Mouse (Mus musculus): ENCODE measurements around the gene Sel1l3. TPM values are rescaled to one million over a fixed set of nuclear protein-coding genes. Genes with fewer than 3 reads are reported as not detected.

The Sel1l3 gene
- 0.14 and 0.18 TPM in 2 replicates for polyA plus RNA-seq (2015; fragmentation: Nextera tagmentation; extraction: Ambion mirVana)

DNA sequence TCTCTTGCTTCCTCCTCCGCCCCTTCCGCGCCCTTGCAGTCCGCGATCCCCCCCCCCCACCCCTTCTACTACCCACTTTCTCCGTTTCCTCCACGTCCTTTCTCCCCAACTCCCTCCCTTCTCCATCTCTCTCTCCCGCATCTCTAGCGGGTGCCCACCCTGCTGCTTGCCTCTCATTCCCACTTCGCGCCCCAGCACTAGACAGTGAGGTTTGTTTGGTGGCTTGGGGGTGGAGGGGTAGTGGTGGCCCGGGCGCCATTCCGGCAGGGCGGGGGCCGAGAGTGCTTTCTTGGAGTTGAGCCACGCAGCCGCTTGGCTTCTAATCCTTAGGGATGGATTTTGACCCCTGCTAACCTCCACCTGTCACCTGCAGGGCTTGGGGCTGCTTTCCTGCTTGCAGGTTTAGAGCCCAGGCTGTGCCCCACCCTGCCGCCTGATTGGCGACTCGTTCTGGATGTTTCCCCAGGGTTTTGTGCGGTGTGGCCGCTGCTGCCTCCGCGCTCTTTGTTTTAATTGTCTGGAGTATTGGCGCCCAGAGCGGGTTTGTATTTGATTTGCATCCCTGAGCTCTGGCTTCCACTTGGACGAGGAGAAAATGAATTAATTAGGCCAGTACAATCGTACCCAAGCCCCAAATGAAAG, at the start of gene Sel1l3:
Gene Sel1l3 (minus strand): TSS at position 217 of the 642 bp plus-strand sequence.

Other genes with a start within 250 kb of the Sel1l3 start
- gene Slc34a2, start 175.8 kb downstream of the Sel1l3 start, polyA plus RNA-seq (2015; fragmentation: Nextera tagmentation; extraction: Ambion mirVana), result 0.02 and 0.13 TPM in 2 replicates
- 63.3 and 67.0 TPM in 2 replicates for gene Smim20, start 53.2 kb upstream of the Sel1l3 start, polyA plus RNA-seq (2015; fragmentation: Nextera tagmentation; extraction: Ambion mirVana)

Measured in spleen, postnatal 0 days (tissue).